27 mouse cellular contexts compared by ENCODE assay signal in genomic region chr12:36126049-36126448, GRCm38 (mm10). TPM values are rescaled to one million over a fixed set of nuclear protein-coding genes. Genes with fewer than 3 reads are reported as not detected.
A peak's percentile ranks its signal among the peaks of the same experiment; 100 is the strongest.
DNase-seq lines count a peak whose midpoint lies in the region; ATAC-seq lines count a peak whose summit lies in the region.
"Had no signal": no experiment of that assay in that cellular context is flagged by ENCODE, and none has a peak within 500 bp of the region (broad histone marks: within the 10 kb centered on the region; RNA-seq: fewer than 3 reads in every experiment).

No protein-coding gene starts in this region.

- peak; percentile 39 for DNase-seq in heart, adult 11 months
- DNase-seq in heart, postnatal 10 days, result no peak
- peak; percentile 13 for DNase-seq in kidney, adult 9 months
- peak; percentile 20 for DNase-seq in kidney, postnatal 14 days
- DNase-seq in spleen, adult 12 weeks (ENCODE audit: low spot score), result no peak
- no peak for DNase-seq in spleen, postnatal 10 days (ENCODE audit: low spot score in 2 of 2)
- DNase-seq: adrenal gland, postnatal 10 days; adrenal gland, postnatal 36 days; B cell, adult 2 months; cerebellum, adult 18-20 months; cerebellum, adult 9-10 months; cerebellum, postnatal 25 days; gastrocnemius, postnatal 36 days; heart, postnatal 36 days had no signal

- H3K9me3 ChIP-seq in kidney, embryonic 16.5 days (ENCODE audit: low read length), result no peaks in the 10 kb centered on the region
- H3K9me3 ChIP-seq in hindbrain, embryonic 16.5 days (ENCODE audit: control insufficient read depth, low read length), result no peaks in the 10 kb centered on the region
- H3K9me3 ChIP-seq: embryonic facial prominence, embryonic 13.5 days; forebrain, embryonic 12.5 days; forebrain, embryonic 15.5 days; G1E; hindbrain, embryonic 10.5 days; hindbrain, embryonic 13.5 days had no signal

- intact Hi-C loops in heart, postnatal 10 days (cut with DNase I), result no loop called here

- H3K36me3 ChIP-seq in kidney, embryonic 16.5 days (ENCODE audit: insufficient read depth, low read length), result peaks cover 23% of the 10 kb centered on the region
- H3K36me3 ChIP-seq in hindbrain, embryonic 16.5 days (ENCODE audit: control insufficient read depth, insufficient read depth, low read length), result peaks cover 15% of the 10 kb centered on the region

- peak; percentile 79 for ATAC-seq in kidney, embryonic 16.5 days (ENCODE audit: low FRiP score, low TSS enrichment)
- ATAC-seq in hindbrain, embryonic 16.5 days, result no peak
- ATAC-seq: hindbrain, postnatal 0 days; Patski had no signal

- H3K27ac ChIP-seq in kidney, embryonic 16.5 days (ENCODE audit: low read length), result peak overlapping the region; percentile 43; the same call in 1 of the 2 replicates
- H3K27ac ChIP-seq in hindbrain, embryonic 16.5 days (ENCODE audit: low read depth, low read length), result no peak overlapping the region
- H3K27ac ChIP-seq: embryonic facial prominence, embryonic 13.5 days; forebrain, embryonic 12.5 days; forebrain, embryonic 15.5 days; hindbrain, embryonic 10.5 days; hindbrain, embryonic 13.5 days; hindbrain, postnatal 0 days had no signal

- WGBS in kidney, embryonic 16.5 days, result 54% methylated on average over 5 of the region's 5 CpGs
- 89% methylated on average over 5 of the region's 5 CpGs for WGBS in hindbrain, embryonic 16.5 days

- no peaks in the 10 kb centered on the region for H3K27me3 ChIP-seq in kidney, embryonic 16.5 days (ENCODE audit: insufficient read depth, low read length)
- H3K27me3 ChIP-seq in hindbrain, embryonic 16.5 days (replicated peaks; ENCODE audit: control insufficient read depth, insufficient read depth, low read length), result no peaks in the 10 kb centered on the region
- H3K27me3 ChIP-seq: CH12.LX; embryonic facial prominence, embryonic 13.5 days; forebrain, embryonic 12.5 days; forebrain, embryonic 15.5 days; hindbrain, embryonic 13.5 days; Patski had no signal

- no peak overlapping the region for H3K9ac ChIP-seq in kidney, embryonic 16.5 days (replicated peaks; ENCODE audit: low read length)
- no peak overlapping the region for H3K9ac ChIP-seq in hindbrain, embryonic 16.5 days (ENCODE audit: low read depth, low read length)
- H3K9ac ChIP-seq: embryonic facial prominence, embryonic 13.5 days; forebrain, embryonic 12.5 days; forebrain, embryonic 15.5 days; hindbrain, embryonic 13.5 days had no signal

- peaks cover 8% of the 10 kb centered on the region for H3K4me1 ChIP-seq in kidney, embryonic 16.5 days (ENCODE audit: insufficient read depth, low read length)
- no peaks in the 10 kb centered on the region for H3K4me1 ChIP-seq in hindbrain, embryonic 16.5 days (ENCODE audit: control insufficient read depth, insufficient read depth, low read depth, low read length)
- H3K4me1 ChIP-seq: embryonic facial prominence, embryonic 13.5 days; forebrain, embryonic 12.5 days; hindbrain, embryonic 10.5 days; hindbrain, embryonic 13.5 days had no signal

- no peak overlapping the region for H3K4me2 ChIP-seq in kidney, embryonic 16.5 days (replicated peaks; ENCODE audit: low read depth, low read length)
- no peak overlapping the region for H3K4me2 ChIP-seq in hindbrain, embryonic 16.5 days (ENCODE audit: low read length)
- H3K4me2 ChIP-seq: embryonic facial prominence, embryonic 13.5 days; forebrain, embryonic 12.5 days; forebrain, embryonic 15.5 days; heart, embryonic 11.5 days; hindbrain, embryonic 13.5 days had no signal

- no peak overlapping the region for H3K4me3 ChIP-seq in kidney, embryonic 16.5 days (ENCODE audit: low read length)
- H3K4me3 ChIP-seq in hindbrain, embryonic 16.5 days (ENCODE audit: low read length), result no peak overlapping the region
- H3K4me3 ChIP-seq: embryonic facial prominence, embryonic 13.5 days; erythroblast, embryonic 14.5 days; forebrain, embryonic 12.5 days; forebrain, embryonic 15.5 days; hindbrain, embryonic 10.5 days; hindbrain, embryonic 13.5 days had no signal

RNA-seq across cellular contexts. Expression of gene Ankmy2, which starts 30.9 kb away (rescaled TPM):
- 10 to 100 TPM; 19.7 to 23.8 TPM for total RNA-seq in heart, postnatal 10 days (2021)
- 37.4 and 41.6 TPM in 2 replicates for polyA plus RNA-seq in kidney, embryonic 16.5 days (2015; fragmentation: Nextera tagmentation; extraction: Ambion mirVana)
- polyA plus RNA-seq in hindbrain, embryonic 16.5 days (2015; fragmentation: Nextera tagmentation; extraction: Ambion mirVana), result 78.6 and 81.0 TPM in 2 replicates

RNA-seq across cellular contexts. Expression of gene Bzw2, which starts 31.8 kb away (rescaled TPM):
- total RNA-seq in heart, postnatal 10 days (2021), result 100 to 1,000 TPM; 137 to 153 TPM
- 198 and 218 TPM in 2 replicates for polyA plus RNA-seq in kidney, embryonic 16.5 days (2015; fragmentation: Nextera tagmentation; extraction: Ambion mirVana)
- polyA plus RNA-seq in hindbrain, embryonic 16.5 days (2015; fragmentation: Nextera tagmentation; extraction: Ambion mirVana), result 330 and 343 TPM in 2 replicates

Comparison
In these comparisons a context has a peak if more than half of its experiments do, and no peak if none do; other contexts are left out.
1. DNase-seq: peak in heart, adult 11 months (single experiment), kidney, adult 9 months (single experiment) and kidney, postnatal 14 days (single experiment); none in heart, postnatal 10 days (0 of 2), spleen, adult 12 weeks (single experiment) and spleen, postnatal 10 days (0 of 2).